Mouse (Mus musculus): ENCODE results near the gene Evi5. TPM values are rescaled to one million over a fixed set of nuclear protein-coding genes. Genes with fewer than 3 reads are reported as not detected.

Gene Evi5
- total RNA-seq, 2 experiments from 2014 or later, result 46.2 to 61.5 TPM

- no peak for DNase-seq (ENCODE audit: low spot score in 2 of 2)
Observed at GRCm38 (mm10) chr5:107822521-107822920, 52.4 kb downstream of the Evi5 start.

GRCm38 (mm10) chr5:107814651-107815050 lies 60.3 kb downstream of the Evi5 start:
- no peak for DNase-seq (ENCODE audit: low spot score in 2 of 2)

GRCm38 (mm10) chr5:107807496-107807895 lies 67.4 kb downstream of the Evi5 start:
- no peak for DNase-seq (ENCODE audit: low spot score in 2 of 2)

- no peak for DNase-seq (ENCODE audit: low spot score in 2 of 2)
Observed at GRCm38 (mm10) chr5:107802621-107803020, 72.3 kb downstream of the Evi5 start.

GRCm38 (mm10) chr5:107801234-107801633 lies 73.7 kb downstream of the Evi5 start:
- no peak for DNase-seq (ENCODE audit: low spot score in 2 of 2)

- no peak for DNase-seq (ENCODE audit: low spot score in 2 of 2)
Observed at GRCm38 (mm10) chr5:107798290-107798689, 76.6 kb downstream of the Evi5 start.

- no peak for DNase-seq (ENCODE audit: low spot score in 2 of 2)
Observed at GRCm38 (mm10) chr5:107793927-107794326, 81.0 kb downstream of the Evi5 start.

- no peak for DNase-seq (ENCODE audit: low spot score in 2 of 2)
Observed at GRCm38 (mm10) chr5:107793258-107793657, 81.6 kb downstream of the Evi5 start.

- DNase-seq (ENCODE audit: low spot score in 2 of 2), result no peak
Observed at GRCm38 (mm10) chr5:107792516-107792915, 82.4 kb downstream of the Evi5 start.

GRCm38 (mm10) chr5:107791966-107792365 lies 82.9 kb downstream of the Evi5 start:
- DNase-seq (ENCODE audit: low spot score in 2 of 2), result no peak

GRCm38 (mm10) chr5:107789492-107789891 lies 85.4 kb downstream of the Evi5 start:
- no peak for DNase-seq (ENCODE audit: low spot score in 2 of 2)

GRCm38 (mm10) chr5:107787682-107788443 lies 87.0 kb downstream of the Evi5 start:
- no peak for DNase-seq (ENCODE audit: low spot score in 2 of 2)

GRCm38 (mm10) chr5:107782360-107782759 lies 92.5 kb downstream of the Evi5 start:
- no peak for DNase-seq (ENCODE audit: low spot score in 2 of 2)

- no peak for DNase-seq (ENCODE audit: low spot score in 2 of 2)
Observed at GRCm38 (mm10) chr5:107778763-107779162, 96.1 kb downstream of the Evi5 start.

- no peak for DNase-seq (ENCODE audit: low spot score in 2 of 2)
Observed at GRCm38 (mm10) chr5:107777545-107777830, 97.4 kb downstream of the Evi5 start.

- DNase-seq (ENCODE audit: low spot score in 2 of 2), result no peak
Observed at GRCm38 (mm10) chr5:107776777-107777544, 97.9 kb downstream of the Evi5 start.

GRCm38 (mm10) chr5:107775875-107776274 lies 99.0 kb downstream of the Evi5 start:
- DNase-seq (ENCODE audit: low spot score in 2 of 2), result no peak

GRCm38 (mm10) chr5:107772049-107772448 lies 102.9 kb downstream of the Evi5 start:
- DNase-seq (ENCODE audit: low spot score in 2 of 2), result no peak

- no peak for DNase-seq (ENCODE audit: low spot score in 2 of 2)
Observed at GRCm38 (mm10) chr5:107768224-107768623, 106.7 kb downstream of the Evi5 start.

- no peak for DNase-seq (ENCODE audit: low spot score in 2 of 2)
Observed at GRCm38 (mm10) chr5:107765946-107766345, 109.0 kb downstream of the Evi5 start.

- no peak for DNase-seq (ENCODE audit: low spot score in 2 of 2)
Observed at GRCm38 (mm10) chr5:107764486-107764885, 110.4 kb downstream of the Evi5 start.

GRCm38 (mm10) chr5:107763674-107764073 lies 111.2 kb downstream of the Evi5 start:
- DNase-seq (ENCODE audit: low spot score in 2 of 2), result no peak

GRCm38 (mm10) chr5:107759121-107759520 lies 115.8 kb downstream of the Evi5 start:
- DNase-seq (ENCODE audit: low spot score in 2 of 2), result no peak
